Comparison of ENCODE assay signal across 8 mouse cellular contexts in genomic region chr7:16920818-16921791, GRCm38 (mm10). TPM values are rescaled to one million over a fixed set of nuclear protein-coding genes. Genes with fewer than 3 reads are reported as not detected.
DNase-seq lines count a peak whose midpoint lies in the region; ATAC-seq and TF ChIP-seq lines count a peak whose summit lies in the region.

No protein-coding gene starts in this region.

- H3K36me3 ChIP-seq in heart, postnatal 0 days (replicated peaks; ENCODE audit: control insufficient read depth, insufficient read depth, low read length): peaks cover 40% of the 10 kb centered on the region
- peaks cover 54% of the 10 kb centered on the region for H3K36me3 ChIP-seq in liver, embryonic 13.5 days

- H3K4me3 ChIP-seq in heart, postnatal 0 days (ENCODE audit: low read depth, low read length): peak overlapping the region; percentile 89
- peak overlapping the region; percentile 96 for H3K4me3 ChIP-seq in liver, embryonic 13.5 days (replicated peaks)

- peak; percentile 55 for DNase-seq in embryo, embryonic 10 days (ENCODE audit: low spot score)
- DNase-seq in embryo, embryonic 9.5 days (ENCODE audit: extremely low spot score): no peak
- DNase-seq in ovary, postnatal 36 days (ENCODE audit: low spot score): peak; percentile 34
- no peak for DNase-seq in ovary, adult 18-20 months (ENCODE audit: low spot score)
- DNase-seq in heart, postnatal 0 days (ENCODE audit: low spot score): no peak
- no peak for DNase-seq in liver, embryonic 13.5 days
- peak; percentile 74 for DNase-seq in testis, postnatal 10 days (ENCODE audit: low spot score)
- DNase-seq in spleen, adult 18-20 months: no peak

- ATAC-seq in heart, postnatal 0 days (ENCODE audit: insufficient read depth, low read depth): no peak
- ATAC-seq in liver, embryonic 13.5 days (ENCODE audit: low read depth): no peak

- TF ChIP-seq CTCF in heart, postnatal 0 days (IDR thresholded peaks at IDR 0.05; ENCODE audit: low read depth): no peak

- no peaks in the 10 kb centered on the region for H3K9me3 ChIP-seq in heart, postnatal 0 days (replicated peaks; ENCODE audit: control insufficient read depth, low read length)
- no peaks in the 10 kb centered on the region for H3K9me3 ChIP-seq in liver, embryonic 13.5 days (replicated peaks)

- no peak for TF ChIP-seq EP300 in heart, postnatal 0 days (IDR thresholded peaks at IDR 0.05; ENCODE audit: low read depth)

- H3K9ac ChIP-seq in heart, postnatal 0 days (replicated peaks; ENCODE audit: low read depth, low read length): peak overlapping the region; percentile 93
- H3K9ac ChIP-seq in liver, embryonic 13.5 days: peak overlapping the region; percentile 99

- H3K4me1 ChIP-seq in heart, postnatal 0 days (ENCODE audit: control insufficient read depth, insufficient read depth): peaks cover 45% of the 10 kb centered on the region
- H3K4me1 ChIP-seq in liver, embryonic 13.5 days (replicated peaks): peaks cover 61% of the 10 kb centered on the region

- peak overlapping the region; percentile 34 for H3K27ac ChIP-seq in heart, postnatal 0 days (ENCODE audit: low read depth)
- H3K27ac ChIP-seq in liver, embryonic 13.5 days: peak overlapping the region; percentile 94

- 49% methylated on average over 21 of the region's 21 CpGs for WGBS in heart, postnatal 0 days
- 71% methylated on average over 21 of the region's 21 CpGs for WGBS in liver, embryonic 13.5 days (ENCODE audit: insufficient replicate concordance)

- no peaks in the 10 kb centered on the region for H3K27me3 ChIP-seq in heart, postnatal 0 days (ENCODE audit: control insufficient read depth, insufficient read depth, low read length)
- H3K27me3 ChIP-seq in liver, embryonic 13.5 days: no peaks in the 10 kb centered on the region

- H3K4me2 ChIP-seq in heart, postnatal 0 days (ENCODE audit: low read depth, low read length): peak overlapping the region; percentile 99
- peak overlapping the region; percentile 92 for H3K4me2 ChIP-seq in liver, embryonic 13.5 days

RNA-seq across cellular contexts. Expression of gene Calm3, which starts 2.8 kb away (rescaled TPM):
- total RNA-seq in heart, postnatal 0 days (2014; rRNA removed; ENCODE audit: low replicate concordance): 342 and 417 TPM in 2 replicates
- 101 and 107 TPM in 2 replicates for polyA plus RNA-seq in heart, postnatal 0 days (2015; fragmentation: Nextera tagmentation; extraction: Ambion mirVana)
- 92.0 and 102 TPM in 2 replicates for polyA plus RNA-seq in liver, embryonic 13.5 days (2015; fragmentation: Nextera tagmentation; extraction: Ambion mirVana)

RNA-seq across cellular contexts. Expression of gene Ptgir, which starts 14.8 kb away (rescaled TPM):
- 0.58 and 2.3 TPM in 2 replicates for total RNA-seq in heart, postnatal 0 days (2014; rRNA removed; ENCODE audit: low replicate concordance)
- 1.1 and 1.2 TPM in 2 replicates for polyA plus RNA-seq in heart, postnatal 0 days (2015; fragmentation: Nextera tagmentation; extraction: Ambion mirVana)
- polyA plus RNA-seq in liver, embryonic 13.5 days (2015; fragmentation: Nextera tagmentation; extraction: Ambion mirVana): 1.0 and 1.5 TPM in 2 replicates

RNA-seq across cellular contexts. Expression of gene Pnmal2, which starts 23.4 kb away (rescaled TPM):
- 2.9 and 4.0 TPM in 2 replicates for total RNA-seq in heart, postnatal 0 days (2014; rRNA removed; ENCODE audit: low replicate concordance)
- polyA plus RNA-seq in heart, postnatal 0 days (2015; fragmentation: Nextera tagmentation; extraction: Ambion mirVana): 3.0 and 3.4 TPM in 2 replicates
- 0.34 and 0.61 TPM in 2 replicates for polyA plus RNA-seq in liver, embryonic 13.5 days (2015; fragmentation: Nextera tagmentation; extraction: Ambion mirVana)

RNA-seq across cellular contexts. Expression of gene Gng8, which starts 29.5 kb away (rescaled TPM):
- total RNA-seq in heart, postnatal 0 days (2014; rRNA removed; ENCODE audit: low replicate concordance): 0.27 and 4.0 TPM in 2 replicates
- 1.7 and 2.5 TPM in 2 replicates for polyA plus RNA-seq in heart, postnatal 0 days (2015; fragmentation: Nextera tagmentation; extraction: Ambion mirVana)
- polyA plus RNA-seq in liver, embryonic 13.5 days (2015; fragmentation: Nextera tagmentation; extraction: Ambion mirVana): 0.67 and 0.81 TPM in 2 replicates

RNA-seq across cellular contexts. Expression of gene Pnmal1, which starts 38.4 kb away (rescaled TPM):
- 0.08 TPM in 1 of 2 replicates, not detected in the other for total RNA-seq in heart, postnatal 0 days (2014; rRNA removed; ENCODE audit: low replicate concordance)
- polyA plus RNA-seq in heart, postnatal 0 days (2015; fragmentation: Nextera tagmentation; extraction: Ambion mirVana): 0.04 TPM in 2 replicates
- polyA plus RNA-seq in liver, embryonic 13.5 days (2015; fragmentation: Nextera tagmentation; extraction: Ambion mirVana): 0.07 and 0.10 TPM in 2 replicates

Comparison
In these comparisons a context has a peak if more than half of its experiments do, and no peak if none do; other contexts are left out.
1. DNase-seq: peak in embryo, embryonic 10 days (single experiment), ovary, postnatal 36 days (single experiment) and testis, postnatal 10 days (single experiment); none in embryo, embryonic 9.5 days (single experiment), ovary, adult 18-20 months (single experiment), heart, postnatal 0 days (single experiment), liver, embryonic 13.5 days (single experiment) and spleen, adult 18-20 months (0 of 2).